ENCODE assay signal across 13 mouse cellular contexts in genomic region chr7:45312686-45313453, GRCm38 (mm10). TPM values are rescaled to one million over a fixed set of nuclear protein-coding genes. Genes with fewer than 3 reads are reported as not detected.
DNase-seq lines count a peak whose midpoint lies in the region; ATAC-seq and TF ChIP-seq lines count a peak whose summit lies in the region.
"Had no signal": no experiment of that assay in that cellular context is flagged by ENCODE, and none has a peak within 500 bp of the region (broad histone marks: within the 10 kb centered on the region; RNA-seq: fewer than 3 reads in every experiment).

No protein-coding gene starts in this region.

- 32% methylated on average over 10 of the region's 10 CpGs for WGBS in heart, embryonic 13.5 days
- 12% methylated on average over 10 of the region's 10 CpGs for WGBS in limb, embryonic 13.5 days

- peak overlapping the region; percentile 61; the same call in 1 of the 2 replicates for H3K27ac ChIP-seq in heart, embryonic 13.5 days (replicated peaks)
- H3K27ac ChIP-seq in testis, adult 2 months (ENCODE audit: control insufficient read depth, insufficient read depth, low read depth, low read length) = peak overlapping the region; percentile 46; the same call in 1 of the 2 replicates
- peak overlapping the region; percentile 63 for H3K27ac ChIP-seq in limb, embryonic 13.5 days
- H3K27ac ChIP-seq: liver, embryonic 13.5 days had no signal

- peaks cover 59% of the 10 kb centered on the region for H3K36me3 ChIP-seq in heart, embryonic 13.5 days
- H3K36me3 ChIP-seq in testis, adult 2 months (ENCODE audit: control insufficient read depth, insufficient read depth, low read length) = no peaks in the 10 kb centered on the region
- H3K36me3 ChIP-seq in limb, embryonic 13.5 days = peaks cover 40% of the 10 kb centered on the region
- H3K36me3 ChIP-seq: liver, embryonic 13.5 days had no signal

- no peak overlapping the region for H3K4me2 ChIP-seq in heart, embryonic 13.5 days
- H3K4me2 ChIP-seq in limb, embryonic 13.5 days (replicated peaks) = peak overlapping the region; percentile 29; the same call in 1 of the 2 replicates
- H3K4me2 ChIP-seq: liver, embryonic 13.5 days had no signal

- no peak for ATAC-seq in heart, embryonic 13.5 days (ENCODE audit: extremely low read depth, insufficient number of reproducible peaks, low FRiP score, low TSS enrichment)
- peak; percentile 42; the same call in 1 of the 2 replicates for ATAC-seq in limb, embryonic 13.5 days (ENCODE audit: low FRiP score, low read depth)

- no peaks in the 10 kb centered on the region for H3K9me3 ChIP-seq in heart, embryonic 13.5 days
- no peaks in the 10 kb centered on the region for H3K9me3 ChIP-seq in limb, embryonic 13.5 days
- H3K9me3 ChIP-seq: liver, embryonic 13.5 days had no signal

- TF ChIP-seq CTCF in testis, adult 2 months (IDR thresholded peaks at IDR 0.05; ENCODE audit: control insufficient read depth, insufficient read depth, insufficient replicate concordance, low read depth, low read length) = no peak

- no peak for DNase-seq in heart, adult 18-20 months
- DNase-seq in testis, postnatal 14 days (ENCODE audit: low spot score) = no peak
- DNase-seq in right cerebral cortex, postnatal 25 days = no peak
- DNase-seq in adrenal gland, postnatal 36 days = no peak
- DNase-seq in cerebellum, adult 11 months = no peak
- DNase-seq: adrenal gland, postnatal 10 days; cerebellum, postnatal 14 days; kidney, adult 18-20 months; liver, embryonic 13.5 days; spleen, adult 18-20 months had no signal

- no peak for TF ChIP-seq POLR2A in testis, adult 2 months (IDR thresholded peaks at IDR 0.05; ENCODE audit: control insufficient read depth, low read depth, low read length)

- no peak overlapping the region for H3K4me3 ChIP-seq in heart, embryonic 13.5 days
- H3K4me3 ChIP-seq in testis, adult 2 months (ENCODE audit: control insufficient read depth, low read depth, low read length) = no peak overlapping the region
- H3K4me3 ChIP-seq in limb, embryonic 13.5 days = no peak overlapping the region
- H3K4me3 ChIP-seq: liver, embryonic 13.5 days had no signal

- peaks cover 21% of the 10 kb centered on the region for H3K4me1 ChIP-seq in heart, embryonic 13.5 days
- peaks cover 18% of the 10 kb centered on the region for H3K4me1 ChIP-seq in testis, adult 2 months (ENCODE audit: control insufficient read depth, insufficient read depth, low read length)
- H3K4me1 ChIP-seq in limb, embryonic 13.5 days = peaks cover 31% of the 10 kb centered on the region

- peak overlapping the region; percentile 33; the same call in 1 of the 2 replicates for H3K9ac ChIP-seq in heart, embryonic 13.5 days
- H3K9ac ChIP-seq in limb, embryonic 13.5 days = no peak overlapping the region
- H3K9ac ChIP-seq: liver, embryonic 13.5 days had no signal

- no peaks in the 10 kb centered on the region for H3K27me3 ChIP-seq in heart, embryonic 13.5 days (replicated peaks)
- H3K27me3 ChIP-seq in testis, adult 2 months (ENCODE audit: control insufficient read depth, insufficient read depth, low read length) = no peaks in the 10 kb centered on the region
- no peaks in the 10 kb centered on the region for H3K27me3 ChIP-seq in limb, embryonic 13.5 days
- H3K27me3 ChIP-seq: liver, embryonic 13.5 days had no signal

RNA-seq across cellular contexts. Expression of gene Trpm4, which starts 20.7 kb away (rescaled TPM):
- polyA plus RNA-seq in heart, embryonic 13.5 days (2015; fragmentation: Nextera tagmentation; extraction: Ambion mirVana) = 12.7 and 13.5 TPM in 2 replicates
- 10 to 100 TPM; 20.0 to 27.9 TPM for total RNA-seq in heart, adult 18-20 months (2021)
- 52.2 and 54.8 TPM in 2 replicates for polyA plus RNA-seq in testis, adult 2 months (2012; rRNA removed)
- 15.8 and 19.6 TPM in 2 replicates for polyA plus RNA-seq in limb, embryonic 13.5 days (2015; fragmentation: Nextera tagmentation; extraction: Ambion mirVana)
- total RNA-seq in adrenal gland, postnatal 36 days (2021) = 1 to 10 TPM; 5.7 to 8.5 TPM

RNA-seq across cellular contexts. Expression of gene Hrc, which starts 22.2 kb away (rescaled TPM):
- polyA plus RNA-seq in heart, embryonic 13.5 days (2015; fragmentation: Nextera tagmentation; extraction: Ambion mirVana) = 24.2 and 27.7 TPM in 2 replicates
- 100 to 1,000 TPM; 954 to 975 TPM for total RNA-seq in heart, adult 18-20 months (2021)
- 0.10 and 0.22 TPM in 2 replicates for polyA plus RNA-seq in testis, adult 2 months (2012; rRNA removed)
- 3.9 and 4.3 TPM in 2 replicates for polyA plus RNA-seq in limb, embryonic 13.5 days (2015; fragmentation: Nextera tagmentation; extraction: Ambion mirVana)
- under 1 TPM in 1 of 2 experiments, not detected in 1; 0.13 TPM for total RNA-seq in adrenal gland, postnatal 36 days (2021)

RNA-seq across cellular contexts. Expression of gene Slc6a21, which starts 35.6 kb away (rescaled TPM):
- polyA plus RNA-seq in heart, embryonic 13.5 days (2015; fragmentation: Nextera tagmentation; extraction: Ambion mirVana) = not detected in 2 replicates
- not detected for total RNA-seq in heart, adult 18-20 months (2021)
- polyA plus RNA-seq in testis, adult 2 months (2012; rRNA removed) = 785 and 851 TPM in 2 replicates
- not detected in 2 replicates for polyA plus RNA-seq in limb, embryonic 13.5 days (2015; fragmentation: Nextera tagmentation; extraction: Ambion mirVana)
- total RNA-seq in adrenal gland, postnatal 36 days (2021) = under 1 TPM in 1 of 2 experiments, not detected in 1; 0.13 TPM
- polyA plus RNA-seq: liver, embryonic 13.5 days had no signal

RNA-seq across cellular contexts. Expression of gene Ppfia3, which starts 53.9 kb away (rescaled TPM):
- 2.3 and 2.9 TPM in 2 replicates for polyA plus RNA-seq in heart, embryonic 13.5 days (2015; fragmentation: Nextera tagmentation; extraction: Ambion mirVana)
- under 1 TPM in 1 of 2 experiments, not detected in 1; 0.33 TPM for total RNA-seq in heart, adult 18-20 months (2021)
- polyA plus RNA-seq in testis, adult 2 months (2012; rRNA removed) = 1.1 and 1.2 TPM in 2 replicates
- 5.2 and 6.9 TPM in 2 replicates for polyA plus RNA-seq in limb, embryonic 13.5 days (2015; fragmentation: Nextera tagmentation; extraction: Ambion mirVana)
- total RNA-seq in adrenal gland, postnatal 36 days (2021) = 1 to 10 TPM; 1.5 to 1.7 TPM

RNA-seq across cellular contexts. Expression of gene Lin7b, which starts 57.5 kb away (rescaled TPM):
- polyA plus RNA-seq in heart, embryonic 13.5 days (2015; fragmentation: Nextera tagmentation; extraction: Ambion mirVana) = 1.0 and 1.2 TPM in 2 replicates
- total RNA-seq in heart, adult 18-20 months (2021) = 1 to 10 TPM; 1.7 to 2.3 TPM
- polyA plus RNA-seq in testis, adult 2 months (2012; rRNA removed) = 5.7 and 7.3 TPM in 2 replicates
- polyA plus RNA-seq in limb, embryonic 13.5 days (2015; fragmentation: Nextera tagmentation; extraction: Ambion mirVana) = 1.4 and 2.5 TPM in 2 replicates
- total RNA-seq in adrenal gland, postnatal 36 days (2021) = 1 to 10 TPM in 1 of 2 experiments, under 1 TPM in 1; 0.70 to 2.8 TPM
- polyA plus RNA-seq: liver, embryonic 13.5 days had no signal

Comparison
In these comparisons a context has a peak if more than half of its experiments do, and no peak if none do; other contexts are left out.
1. RNA of gene Slc6a21, which starts 35.6 kb away (polyA plus RNA-seq): 785 to 851 TPM in testis, adult 2 months; not detected in heart, embryonic 13.5 days and not detected in limb, embryonic 13.5 days; every median in the first group is over 100 times any median in the second.
2. Peak in every context shown above with its lines, with median percentiles within 50 percentile points of each other: H3K27ac ChIP-seq.